Mouse (Mus musculus): ENCODE results near the gene Smug1.

DNA sequence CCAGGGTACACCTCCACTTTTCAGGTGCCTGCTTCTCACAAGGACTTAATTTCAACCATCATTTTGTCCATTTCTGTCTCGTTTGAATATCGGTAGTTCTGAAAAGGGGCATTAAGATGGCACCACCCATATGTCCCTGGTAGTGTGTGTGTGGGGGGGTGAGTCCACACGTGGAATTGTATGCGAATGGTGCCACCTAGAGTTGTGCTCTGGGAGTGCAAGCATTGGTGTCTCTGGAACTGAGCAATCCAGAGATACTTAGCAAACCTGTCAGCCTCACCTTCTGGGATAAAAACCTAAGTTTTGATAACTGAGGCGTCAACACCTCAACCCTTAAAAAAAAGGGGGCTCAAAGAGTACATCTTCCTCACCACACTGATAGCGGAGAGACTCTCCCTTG, 53.8 kb downstream of the Smug1 start:
- TF ChIP-seq CTCF (IDR thresholded peaks at IDR 0.05; ENCODE audit: control insufficient read depth, insufficient read depth, low read length) (no peak), POLR2A (IDR thresholded peaks at IDR 0.05; ENCODE audit: borderline replicate concordance, control insufficient read depth, low read depth, low read length) (no peak)
